Mouse (Mus musculus) CD4-positive naive resting alpha-beta T cell, adult 76 days (primary cell): ENCODE data around the gene Col2a1. TPM values are rescaled to one million over a fixed set of nuclear protein-coding genes. Genes with fewer than 3 reads are reported as not detected.

Experiments used
- total RNA-seq: library from RNA; stranded (reverse); gene quantifications from one replicate; pipeline ENCODE4 v1.2.4, GENCODE M21; 2023

Col2a1 gene
- not detected for total RNA-seq

DNA sequence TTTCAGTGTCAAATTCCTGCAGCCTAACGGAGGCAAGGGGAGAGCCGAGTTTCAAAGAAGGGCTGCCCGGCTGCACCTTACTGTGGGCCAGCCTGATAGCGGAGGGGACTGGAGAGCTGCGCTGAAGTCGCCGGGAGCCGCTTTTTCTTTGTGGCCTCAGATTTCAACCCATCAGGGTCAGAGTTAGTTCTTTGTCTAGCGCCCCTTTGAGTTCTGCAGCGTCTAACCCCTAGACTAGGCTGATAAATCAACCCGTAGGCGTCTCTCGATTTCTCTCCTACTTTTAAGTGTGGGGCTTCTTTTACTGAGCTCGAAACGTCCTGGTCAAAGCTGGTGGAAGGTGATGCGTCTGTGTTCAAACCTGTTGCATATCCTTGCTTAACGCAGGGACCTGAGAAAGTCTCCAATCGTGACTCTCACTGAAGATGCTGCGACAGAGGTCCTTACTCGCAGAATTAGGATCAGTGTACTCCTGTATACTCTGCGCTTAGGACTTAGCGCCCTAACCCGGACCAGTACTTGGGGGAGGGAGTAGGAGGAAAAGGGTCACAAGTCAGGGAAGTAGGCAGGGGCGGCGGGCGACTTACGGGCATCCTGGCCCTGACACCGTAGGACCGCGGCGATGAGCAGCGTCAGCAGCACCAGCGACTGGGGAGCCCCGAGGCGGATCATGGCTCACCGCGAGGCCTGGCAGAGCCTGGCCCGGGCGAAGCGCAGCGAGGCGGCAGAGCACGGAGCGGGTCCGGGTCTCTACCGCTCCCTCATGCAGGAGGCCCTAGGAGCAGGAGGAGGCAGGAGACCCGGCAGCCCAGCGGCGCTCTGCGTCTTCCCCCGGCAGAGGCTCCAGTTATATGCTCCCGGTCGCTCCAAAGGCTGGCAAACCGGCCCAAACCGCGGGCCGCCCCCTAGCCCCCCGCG is at the start of gene Col2a1:
Gene Col2a1, minus strand, starts transcription at position 874 of the 918 bp plus-strand sequence.

DNA sequence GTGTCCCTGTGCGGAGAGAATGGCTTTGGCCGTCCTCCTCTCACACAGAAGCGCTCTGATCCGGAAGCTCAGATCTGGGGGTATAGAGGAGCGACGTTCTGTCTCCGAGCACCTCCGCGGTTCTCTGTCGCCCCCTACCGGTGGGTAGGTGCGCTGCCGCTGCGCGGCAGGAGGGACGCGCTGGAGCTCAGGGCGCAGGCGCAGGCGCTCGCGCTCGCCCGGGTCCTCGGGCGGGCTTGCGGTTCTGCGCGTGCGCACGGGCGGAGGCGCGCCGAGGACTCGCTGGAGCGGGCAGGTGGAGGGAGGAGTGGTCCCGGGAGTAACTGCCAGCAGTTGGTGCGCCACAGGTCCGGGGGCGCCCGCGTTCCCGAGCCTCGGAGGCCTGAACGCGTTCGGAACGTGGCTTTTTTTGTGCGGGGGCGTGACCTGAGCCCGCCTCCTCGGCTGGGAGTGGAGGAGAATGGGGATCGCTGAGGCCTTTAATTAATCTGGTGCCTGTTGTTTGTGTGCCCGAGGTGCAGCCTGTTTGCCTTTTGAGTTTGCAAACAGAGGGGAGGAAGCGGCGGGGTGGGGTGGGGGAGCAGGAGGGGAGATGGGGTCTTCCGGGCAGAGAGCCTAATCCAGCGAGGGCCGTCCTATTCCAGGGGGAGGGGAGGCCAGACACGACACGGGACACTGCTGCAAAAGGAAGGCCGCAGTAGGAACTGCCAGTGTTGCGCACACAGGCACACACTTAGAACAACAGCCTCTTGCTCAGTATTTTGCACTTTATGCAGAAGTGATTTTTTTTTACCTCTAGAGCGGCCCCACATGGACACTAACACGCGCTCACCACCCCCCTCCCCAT is 40.3 kb downstream of the Col2a1 start, which contains the start of gene Tmem106c:
Gene Tmem106c, plus strand, starts transcription at position 212 of the 847 bp plus-strand sequence.

Other genes starting within 250 kb of the Col2a1 start
- 3.5 TPM for gene Rapgef3, start 236.7 kb downstream of the Col2a1 start, total RNA-seq
- gene Slc48a1, start 226.2 kb downstream of the Col2a1 start, total RNA-seq: 24.5 TPM
- 131 TPM for gene Hdac7, start 160.2 kb downstream of the Col2a1 start, total RNA-seq
- gene Vdr, start 94.1 kb downstream of the Col2a1 start, total RNA-seq: 0.23 TPM
- gene Tmem106c, start 40.5 kb downstream of the Col2a1 start, total RNA-seq: 12.0 TPM
- 8.7 TPM for gene Pfkm, start 87.9 kb upstream of the Col2a1 start, total RNA-seq
- gene Senp1, start 89.0 kb upstream of the Col2a1 start, total RNA-seq: 51.6 TPM
- gene Asb8, start 160.9 kb upstream of the Col2a1 start, total RNA-seq: 14.3 TPM
- gene Ccdc184, start 162.5 kb upstream of the Col2a1 start, total RNA-seq: not detected
- gene Olfr288, start 190.8 kb upstream of the Col2a1 start, total RNA-seq: not detected
- gene Gm44579, start 216.3 kb upstream of the Col2a1 start, total RNA-seq: not detected
- gene Olfr287, start 216.4 kb upstream of the Col2a1 start, total RNA-seq: not detected
- gene Olfr286, start 229.8 kb upstream of the Col2a1 start, total RNA-seq: not detected